Mouse (Mus musculus) frontal cortex, postnatal 25 days (tissue): ENCODE measurements around the gene D430042O09Rik.

Experiments
- DNase-seq, 2 experiments: peaks; one replicate each; pipeline ENCODE4 v3.0.0; 2022; ENCODE audit warnings: low spot score in 2 of 2

The D430042O09Rik gene

GRCm38 (mm10) chr7:125736366-125737015, 28.8 kb downstream of the D430042O09Rik start:
- no peak for DNase-seq

- DNase-seq, result no peak
Observed at GRCm38 (mm10) chr7:125740521-125740920, 32.8 kb downstream of the D430042O09Rik start.

- no peak for DNase-seq
Observed at GRCm38 (mm10) chr7:125741271-125741703, 33.6 kb downstream of the D430042O09Rik start.

- no peak for DNase-seq
Observed at GRCm38 (mm10) chr7:125744774-125745173, 37.1 kb downstream of the D430042O09Rik start.

- DNase-seq, result no peak
Observed at GRCm38 (mm10) chr7:125746621-125747315, 39.1 kb downstream of the D430042O09Rik start.

GRCm38 (mm10) chr7:125747316-125747690, 39.6 kb downstream of the D430042O09Rik start:
- no peak for DNase-seq

GRCm38 (mm10) chr7:125748186-125748585, 40.5 kb downstream of the D430042O09Rik start:
- DNase-seq, result no peak

- no peak for DNase-seq
Observed at GRCm38 (mm10) chr7:125752699-125753325, 45.1 kb downstream of the D430042O09Rik start.

- no peak for DNase-seq
Observed at GRCm38 (mm10) chr7:125753326-125753715, 45.6 kb downstream of the D430042O09Rik start.

- no peak for DNase-seq
Observed at GRCm38 (mm10) chr7:125756806-125757205, 49.1 kb downstream of the D430042O09Rik start.

- DNase-seq, result no peak
Observed at GRCm38 (mm10) chr7:125757896-125758623, 50.4 kb downstream of the D430042O09Rik start.

GRCm38 (mm10) chr7:125762289-125762688, 54.6 kb downstream of the D430042O09Rik start:
- no peak for DNase-seq

- DNase-seq, result no peak
Observed at GRCm38 (mm10) chr7:125762883-125763830, 55.5 kb downstream of the D430042O09Rik start.

- DNase-seq, result no peak
Observed at GRCm38 (mm10) chr7:125764373-125764772, 56.7 kb downstream of the D430042O09Rik start.

- peak; percentile 51 to 66 for DNase-seq
Observed at GRCm38 (mm10) chr7:125766976-125767831, 59.5 kb downstream of the D430042O09Rik start.

- peak; percentile 12 to 27 for DNase-seq
Observed at GRCm38 (mm10) chr7:125772961-125773571, 65.4 kb downstream of the D430042O09Rik start.

GRCm38 (mm10) chr7:125783206-125783605, 75.5 kb downstream of the D430042O09Rik start:
- no peak for DNase-seq

- no peak for DNase-seq
Observed at GRCm38 (mm10) chr7:125786105-125786504, 78.4 kb downstream of the D430042O09Rik start.

GRCm38 (mm10) chr7:125787046-125787445, 79.4 kb downstream of the D430042O09Rik start:
- no peak for DNase-seq

- no peak for DNase-seq
Observed at GRCm38 (mm10) chr7:125790039-125790438, 82.4 kb downstream of the D430042O09Rik start.
